8 mouse cellular contexts compared by ENCODE assay signal in genomic region chr2:32689420-32689819, GRCm38 (mm10). TPM values are rescaled to one million over a fixed set of nuclear protein-coding genes. Genes with fewer than 3 reads are reported as not detected.
DNase-seq lines count a peak whose midpoint lies in the region; ATAC-seq lines count a peak whose summit lies in the region.

No protein-coding gene starts in this region.

- no peak for ATAC-seq in forebrain, embryonic 12.5 days (ENCODE audit: low FRiP score)
- ATAC-seq in embryonic facial prominence, embryonic 14.5 days (ENCODE audit: low read depth) = 0 out of 2 replicates have a peak, but pooled peaks have one; percentile 13
- no peak for ATAC-seq in midbrain, embryonic 14.5 days (ENCODE audit: low FRiP score, low TSS enrichment)

- intact Hi-C loops in heart, postnatal 36 days (cut with DNase I) = loop anchor here (1.0 to 2.0 kb wide), 2 partner anchors 58 to 105 kb away; no protein-coding TSS in a partner anchor

- 26% methylated on average over 5 of the region's 5 CpGs for WGBS in forebrain, embryonic 10.5 days
- 28% methylated on average over 5 of the region's 5 CpGs for WGBS in forebrain, embryonic 12.5 days
- WGBS in embryonic facial prominence, embryonic 14.5 days = 27% methylated on average over 5 of the region's 5 CpGs
- 17% methylated on average over 5 of the region's 5 CpGs for WGBS in midbrain, embryonic 14.5 days

- no peak overlapping the region for H3K4me2 ChIP-seq in forebrain, embryonic 12.5 days
- no peak overlapping the region for H3K4me2 ChIP-seq in embryonic facial prominence, embryonic 14.5 days (ENCODE audit: low read depth, low read length)
- no peak overlapping the region for H3K4me2 ChIP-seq in midbrain, embryonic 14.5 days (ENCODE audit: low read length)

- H3K4me3 ChIP-seq in forebrain, embryonic 10.5 days = no peak overlapping the region
- no peak overlapping the region for H3K4me3 ChIP-seq in forebrain, embryonic 12.5 days (replicated peaks)
- H3K4me3 ChIP-seq in embryonic facial prominence, embryonic 14.5 days (ENCODE audit: low read depth, low read length) = no peak overlapping the region
- H3K4me3 ChIP-seq in midbrain, embryonic 14.5 days (replicated peaks; ENCODE audit: low read depth, low read length) = no peak overlapping the region

- peaks cover 51% of the 10 kb centered on the region for H3K36me3 ChIP-seq in forebrain, embryonic 10.5 days (replicated peaks)
- peaks cover 34% of the 10 kb centered on the region for H3K36me3 ChIP-seq in forebrain, embryonic 12.5 days (replicated peaks)
- peaks cover 43% of the 10 kb centered on the region; the same call in 1 of the 2 replicates for H3K36me3 ChIP-seq in embryonic facial prominence, embryonic 14.5 days (ENCODE audit: control insufficient read depth, insufficient read depth, low read length)
- peaks cover 35% of the 10 kb centered on the region for H3K36me3 ChIP-seq in midbrain, embryonic 14.5 days (ENCODE audit: control insufficient read depth, insufficient read depth, low read length)

- H3K4me1 ChIP-seq in forebrain, embryonic 10.5 days = peaks cover 40% of the 10 kb centered on the region
- peaks cover 14% of the 10 kb centered on the region for H3K4me1 ChIP-seq in forebrain, embryonic 12.5 days
- peaks cover 5% of the 10 kb centered on the region; the same call in 1 of the 2 replicates for H3K4me1 ChIP-seq in embryonic facial prominence, embryonic 14.5 days (ENCODE audit: control insufficient read depth, insufficient read depth, low read length)
- H3K4me1 ChIP-seq in midbrain, embryonic 14.5 days (ENCODE audit: control insufficient read depth, insufficient read depth, low read length) = peaks cover 9% of the 10 kb centered on the region

- no peaks in the 10 kb centered on the region for H3K27me3 ChIP-seq in forebrain, embryonic 10.5 days (ENCODE audit: poor library complexity, severe bottlenecking)
- no peaks in the 10 kb centered on the region for H3K27me3 ChIP-seq in forebrain, embryonic 12.5 days
- H3K27me3 ChIP-seq in embryonic facial prominence, embryonic 14.5 days (replicated peaks; ENCODE audit: control insufficient read depth, insufficient read depth, low read length) = no peaks in the 10 kb centered on the region
- no peaks in the 10 kb centered on the region for H3K27me3 ChIP-seq in midbrain, embryonic 14.5 days (ENCODE audit: control insufficient read depth, insufficient read depth, low read length)

- H3K9ac ChIP-seq in forebrain, embryonic 12.5 days = no peak overlapping the region
- H3K9ac ChIP-seq in embryonic facial prominence, embryonic 14.5 days (ENCODE audit: low read depth, low read length) = no peak overlapping the region
- H3K9ac ChIP-seq in midbrain, embryonic 14.5 days (replicated peaks; ENCODE audit: low read length) = no peak overlapping the region

- no peak overlapping the region for H3K27ac ChIP-seq in forebrain, embryonic 10.5 days
- no peak overlapping the region for H3K27ac ChIP-seq in forebrain, embryonic 12.5 days
- H3K27ac ChIP-seq in embryonic facial prominence, embryonic 14.5 days (replicated peaks; ENCODE audit: low read depth, low read length) = no peak overlapping the region
- no peak overlapping the region for H3K27ac ChIP-seq in midbrain, embryonic 14.5 days (replicated peaks; ENCODE audit: low read depth, low read length)

- DNase-seq in forebrain, embryonic 10.5 days (ENCODE audit: extremely low spot score, low spot score) = peak; percentile 89
- DNase-seq in adrenal gland, postnatal 4 days (ENCODE audit: low spot score in 2 of 2) = peak; percentile 72 to 87
- peak; percentile 90 for DNase-seq in embryonic facial prominence, embryonic 14.5 days (ENCODE audit: low spot score)
- DNase-seq in heart, postnatal 36 days = peak; percentile 87 to 92
- peak; percentile 77 for DNase-seq in left cerebral cortex, adult 11 months (ENCODE audit: low spot score)
- DNase-seq in midbrain, embryonic 14.5 days = peak; percentile 91
- peak; percentile 83 to 86 for DNase-seq in spleen, postnatal 36 days (ENCODE audit: low spot score in 2 of 2)

- H3K9me3 ChIP-seq in forebrain, embryonic 10.5 days = no peaks in the 10 kb centered on the region
- no peaks in the 10 kb centered on the region for H3K9me3 ChIP-seq in forebrain, embryonic 12.5 days
- H3K9me3 ChIP-seq in embryonic facial prominence, embryonic 14.5 days (ENCODE audit: control insufficient read depth, low read length) = no peaks in the 10 kb centered on the region
- H3K9me3 ChIP-seq in midbrain, embryonic 14.5 days (ENCODE audit: control insufficient read depth, low read length) = no peaks in the 10 kb centered on the region

RNA-seq across cellular contexts. Expression of gene Fpgs, which starts 14.5 kb away (rescaled TPM):
- 27.4 and 29.5 TPM in 2 replicates for polyA plus RNA-seq in forebrain, embryonic 10.5 days (2016; fragmentation: Nextera tagmentation; extraction: Ambion mirVana)
- polyA plus RNA-seq in forebrain, embryonic 12.5 days (2016; fragmentation: Nextera tagmentation; extraction: Ambion mirVana) = 16.4 and 19.6 TPM in 2 replicates
- 10 to 100 TPM; 33.2 to 36.2 TPM for total RNA-seq in adrenal gland, postnatal 4 days (2021)
- polyA plus RNA-seq in embryonic facial prominence, embryonic 14.5 days (2014; fragmentation: Nextera tagmentation; extraction: Ambion mirVana) = 28.2 and 31.0 TPM in 2 replicates
- total RNA-seq in heart, postnatal 36 days (2021) = 1 to 10 TPM; 5.0 to 6.6 TPM
- polyA plus RNA-seq in midbrain, embryonic 14.5 days (2014; fragmentation: Nextera tagmentation; extraction: Ambion mirVana) = 15.3 and 15.6 TPM in 2 replicates

RNA-seq across cellular contexts. Expression of gene Cdk9, which starts 23.5 kb away (rescaled TPM):
- 135 and 139 TPM in 2 replicates for polyA plus RNA-seq in forebrain, embryonic 10.5 days (2016; fragmentation: Nextera tagmentation; extraction: Ambion mirVana)
- 105 and 110 TPM in 2 replicates for polyA plus RNA-seq in forebrain, embryonic 12.5 days (2016; fragmentation: Nextera tagmentation; extraction: Ambion mirVana)
- total RNA-seq in adrenal gland, postnatal 4 days (2021) = 100 to 1,000 TPM; 102 to 105 TPM
- 67.4 and 82.3 TPM in 2 replicates for polyA plus RNA-seq in embryonic facial prominence, embryonic 14.5 days (2014; fragmentation: Nextera tagmentation; extraction: Ambion mirVana)
- total RNA-seq in heart, postnatal 36 days (2021) = 10 to 100 TPM; 24.6 to 26.6 TPM
- 61.4 and 76.5 TPM in 2 replicates for polyA plus RNA-seq in midbrain, embryonic 14.5 days (2014; fragmentation: Nextera tagmentation; extraction: Ambion mirVana)

RNA-seq across cellular contexts. Expression of gene Sh2d3c, which starts 31.4 kb away (rescaled TPM):
- 28.6 and 30.2 TPM in 2 replicates for polyA plus RNA-seq in forebrain, embryonic 10.5 days (2016; fragmentation: Nextera tagmentation; extraction: Ambion mirVana)
- polyA plus RNA-seq in forebrain, embryonic 12.5 days (2016; fragmentation: Nextera tagmentation; extraction: Ambion mirVana) = 30.1 and 35.1 TPM in 2 replicates
- 10 to 100 TPM; 32.3 to 32.9 TPM for total RNA-seq in adrenal gland, postnatal 4 days (2021)
- polyA plus RNA-seq in embryonic facial prominence, embryonic 14.5 days (2014; fragmentation: Nextera tagmentation; extraction: Ambion mirVana) = 21.7 and 28.3 TPM in 2 replicates
- total RNA-seq in heart, postnatal 36 days (2021) = 10 to 100 TPM; 26.8 to 28.1 TPM
- polyA plus RNA-seq in midbrain, embryonic 14.5 days (2014; fragmentation: Nextera tagmentation; extraction: Ambion mirVana) = 45.8 and 45.9 TPM in 2 replicates

RNA-seq across cellular contexts. Expression of gene Eng, which starts 43.0 kb away (rescaled TPM):
- polyA plus RNA-seq in forebrain, embryonic 10.5 days (2016; fragmentation: Nextera tagmentation; extraction: Ambion mirVana) = 24.5 and 24.7 TPM in 2 replicates
- polyA plus RNA-seq in forebrain, embryonic 12.5 days (2016; fragmentation: Nextera tagmentation; extraction: Ambion mirVana) = 21.0 and 21.4 TPM in 2 replicates
- total RNA-seq in adrenal gland, postnatal 4 days (2021) = 100 to 1,000 TPM in 1 of 2 experiments, 10 to 100 TPM in 1; 97.4 to 103 TPM
- polyA plus RNA-seq in embryonic facial prominence, embryonic 14.5 days (2014; fragmentation: Nextera tagmentation; extraction: Ambion mirVana) = 57.9 and 64.3 TPM in 2 replicates
- 100 to 1,000 TPM; 123 to 136 TPM for total RNA-seq in heart, postnatal 36 days (2021)
- polyA plus RNA-seq in midbrain, embryonic 14.5 days (2014; fragmentation: Nextera tagmentation; extraction: Ambion mirVana) = 13.5 and 23.8 TPM in 2 replicates

RNA-seq across cellular contexts. Expression of gene 6330409D20Rik, which starts 51.4 kb away (rescaled TPM):
- 0.69 and 1.2 TPM in 2 replicates for polyA plus RNA-seq in forebrain, embryonic 10.5 days (2016; fragmentation: Nextera tagmentation; extraction: Ambion mirVana)
- polyA plus RNA-seq in forebrain, embryonic 12.5 days (2016; fragmentation: Nextera tagmentation; extraction: Ambion mirVana) = 1.9 and 2.1 TPM in 2 replicates
- total RNA-seq in adrenal gland, postnatal 4 days (2021) = under 1 TPM in 1 of 2 experiments, not detected in 1; 0.28 TPM
- polyA plus RNA-seq in embryonic facial prominence, embryonic 14.5 days (2014; fragmentation: Nextera tagmentation; extraction: Ambion mirVana) = 0.33 and 0.45 TPM in 2 replicates
- total RNA-seq in heart, postnatal 36 days (2021) = not detected
- 3.2 and 4.6 TPM in 2 replicates for polyA plus RNA-seq in midbrain, embryonic 14.5 days (2014; fragmentation: Nextera tagmentation; extraction: Ambion mirVana)
